Mouse (Mus musculus) brain, embryonic 14.5 days (tissue): ENCODE results near the gene Nrip2.

Source experiments
- CTCF ChIP-seq: fragments of 200-500 bp; IDR thresholded peaks from 2 replicates; pipeline ENCODE4 v1.5.1; 2012; ENCODE audit warnings: inconsistent platforms, mild to moderate bottlenecking, moderate library complexity, borderline replicate concordance; ENCODE audit not compliant: insufficient read depth, insufficient read length; ENCODE audit errors: extremely low read depth
- POLR2A ChIP-seq: fragments of 200-500 bp; IDR thresholded peaks from 2 replicates; pipeline ENCODE4 v1.6.1; 2012; ENCODE audit warnings: mild to moderate bottlenecking, inconsistent platforms, borderline replicate concordance; ENCODE audit not compliant: poor library complexity, insufficient read depth, insufficient read length, severe bottlenecking; ENCODE audit errors: extremely low read depth

GRCm38 (mm10) chr6:128398996-128399395 is at the start of gene Nrip2:
- TF ChIP-seq POLR2A, result no peak
- TF ChIP-seq CTCF, result no peak
